Mouse (Mus musculus) ovary, postnatal 10 days (tissue): ENCODE results near the gene Ubap2l.

ENCODE experiments used
- DNase-seq: peaks from one replicate; pipeline ENCODE4 v3.0.0; 2022; ENCODE audit warnings: low spot score

Gene Ubap2l

GRCm38 (mm10) chr3:90067851-90068250, 15.4 kb upstream of the Ubap2l start:
- no peak for DNase-seq

- no peak for DNase-seq
These were observed 13.1 kb upstream of the Ubap2l start for GRCm38 (mm10) chr3:90065553-90065952.

GRCm38 (mm10) chr3:90064383-90064782, 12.0 kb upstream of the Ubap2l start:
- DNase-seq = no peak

- DNase-seq = no peak
These were observed 10.1 kb upstream of the Ubap2l start for GRCm38 (mm10) chr3:90062539-90062938.

- DNase-seq = no peak
These were observed 9.1 kb upstream of the Ubap2l start for GRCm38 (mm10) chr3:90061549-90061948.

- DNase-seq = peak; percentile 65
These were observed 732 bp downstream of the Ubap2l start, which contains the start of gene 4933434E20Rik for GRCm38 (mm10) chr3:90051441-90052350. TSS of gene 4933434E20Rik (plus strand) at chr3:90051636.

GRCm38 (mm10) chr3:90049691-90050090, 2.7 kb downstream of the Ubap2l start:
- no peak for DNase-seq

- no peak for DNase-seq
These were observed 16.2 kb downstream of the Ubap2l start for GRCm38 (mm10) chr3:90036263-90036662.

GRCm38 (mm10) chr3:90034653-90035052, 17.8 kb downstream of the Ubap2l start:
- DNase-seq = no peak

- no peak for DNase-seq
These were observed 35.8 kb downstream of the Ubap2l start for GRCm38 (mm10) chr3:90016626-90017025.

- DNase-seq = no peak
These were observed 42.1 kb downstream of the Ubap2l start for GRCm38 (mm10) chr3:90010291-90010690.

- DNase-seq = no peak
These were observed 48.2 kb downstream of the Ubap2l start for GRCm38 (mm10) chr3:90004091-90004796.

GRCm38 (mm10) chr3:89999830-90000229, 52.6 kb downstream of the Ubap2l start:
- DNase-seq = no peak

- DNase-seq = peak; percentile 4
These were observed 53.3 kb downstream of the Ubap2l start for GRCm38 (mm10) chr3:89999090-89999489.

- peak; percentile 82 for DNase-seq
These were observed 53.8 kb downstream of the Ubap2l start, which contains the start of gene Hax1 for GRCm38 (mm10) chr3:89998612-89999054. TSS of gene Hax1 (minus strand) at chr3:89998780.

- no peak for DNase-seq
These were observed 54.5 kb downstream of the Ubap2l start for GRCm38 (mm10) chr3:89997791-89998495.

- DNase-seq = no peak
These were observed 57.5 kb downstream of the Ubap2l start for GRCm38 (mm10) chr3:89994807-89995515.

GRCm38 (mm10) chr3:89987822-89988221, 64.6 kb downstream of the Ubap2l start:
- no peak for DNase-seq

- DNase-seq = no peak
These were observed 65.2 kb downstream of the Ubap2l start for GRCm38 (mm10) chr3:89987211-89987610.

GRCm38 (mm10) chr3:89982426-89982825, 70.0 kb downstream of the Ubap2l start:
- no peak for DNase-seq

- DNase-seq = no peak
These were observed 75.6 kb downstream of the Ubap2l start for GRCm38 (mm10) chr3:89976859-89977258.

GRCm38 (mm10) chr3:89968509-89968908, 83.9 kb downstream of the Ubap2l start:
- DNase-seq = no peak
